Mouse (Mus musculus) spleen, adult 2 months (tissue): Measurements from ENCODE around the gene Zswim5. TPM values are rescaled to one million over a fixed set of nuclear protein-coding genes. Genes with fewer than 3 reads are reported as not detected.

ENCODE experiments used
- DNase-seq, 2 experiments: peaks; one replicate each; pipeline versions ENCODE4 v3.0.0 to v3.0.0-alpha.2; 2012 to 2021; ENCODE audit warnings: low spot score in 2 of 2, low read depth in 1 of 2
- H3K27ac ChIP-seq: fragments of 200-500 bp; 2 replicates; pipeline ENCODE4 v1.5.1; 2012; ENCODE audit warnings: low read length, inconsistent platforms; ENCODE audit not compliant: insufficient read depth
- H3K27me3 ChIP-seq: fragments of 200-500 bp; 2 replicates; pipeline ENCODE4 v1.6.1; 2012; ENCODE audit warnings: mild to moderate bottlenecking, moderate library complexity, low read length, inconsistent platforms; ENCODE audit not compliant: control insufficient read depth, insufficient read depth
- H3K36me3 ChIP-seq: fragments of 200-500 bp; 2 replicates; pipeline ENCODE4 v1.6.1; 2012; ENCODE audit warnings: mild to moderate bottlenecking, low read length, inconsistent platforms; ENCODE audit not compliant: control insufficient read depth, insufficient read depth
- H3K4me1 ChIP-seq: fragments of 200-500 bp; 2 replicates; pipeline ENCODE4 v1.6.1; 2011; ENCODE audit warnings: inconsistent platforms; ENCODE audit not compliant: control insufficient read depth, insufficient read depth, insufficient read length
- H3K4me3 ChIP-seq: fragments of 200-500 bp; 2 replicates; pipeline ENCODE4 v1.5.1; 2011; ENCODE audit warnings: mild to moderate bottlenecking, inconsistent platforms; ENCODE audit not compliant: insufficient read depth, insufficient read length; ENCODE audit errors: extremely low read depth
- CTCF ChIP-seq: fragments of 200-500 bp; IDR thresholded peaks from 2 replicates; pipeline ENCODE4 v1.5.1; 2011; ENCODE audit warnings: mild to moderate bottlenecking, inconsistent platforms; ENCODE audit not compliant: insufficient read depth, insufficient read length, insufficient replicate concordance; ENCODE audit errors: extremely low read depth
- POLR2A ChIP-seq: fragments of 200-500 bp; IDR thresholded peaks from 2 replicates; pipeline ENCODE4 v1.6.1; 2011; ENCODE audit warnings: low read depth, low read length, inconsistent platforms
- WGBS: fragments of 180-500 bp; shearing (Covaris S2); methylation state at CpG from one replicate; pipeline ENCODE4 v1.1.7; 2018; 5-methylcytosine and 5-hydroxymethylcytosine counted together
- polyA plus RNA-seq: library from polyadenylated mRNA; depleted of rRNA; stranded (reverse); fragments of >200 nt; gene quantifications from 2 replicates; pipeline ENCODE4 v1.2.3, GENCODE M21; 2012

Gene Zswim5
- polyA plus RNA-seq, 1 experiment = 0.07 TPM

DNA sequence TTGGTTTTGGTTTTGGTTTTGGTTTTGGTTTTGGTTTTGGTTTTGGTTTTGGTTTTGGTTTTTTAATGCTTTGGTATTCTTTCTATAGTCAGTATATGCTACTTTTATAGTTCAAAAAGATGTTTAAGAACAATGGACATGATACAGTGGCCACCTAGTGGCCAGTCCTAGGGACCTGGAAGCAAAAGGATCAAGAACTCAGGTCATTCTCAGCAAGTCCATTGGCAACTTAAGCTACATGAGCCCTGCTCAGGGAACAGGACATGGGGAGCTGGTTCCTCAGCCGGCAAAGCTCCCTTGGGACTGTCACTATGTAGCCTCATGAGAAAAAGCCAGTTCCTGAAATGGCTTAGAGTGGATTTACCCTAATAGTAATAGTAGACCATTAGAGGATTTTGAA is 74.5 kb downstream of the Zswim5 start:
- DNase-seq = no peak
- Histone ChIP-seq H3K4me3 (no peak overlapping the region), H3K4me1 (no peaks in the 10 kb centered on the region), H3K36me3 (no peaks in the 10 kb centered on the region), H3K27ac (no peak overlapping the region), H3K27me3 (no peaks in the 10 kb centered on the region)
- TF ChIP-seq CTCF = no peak
- TF ChIP-seq POLR2A = no peak
- 46% methylated on average over 1 of the region's 1 CpGs for WGBS

DNA sequence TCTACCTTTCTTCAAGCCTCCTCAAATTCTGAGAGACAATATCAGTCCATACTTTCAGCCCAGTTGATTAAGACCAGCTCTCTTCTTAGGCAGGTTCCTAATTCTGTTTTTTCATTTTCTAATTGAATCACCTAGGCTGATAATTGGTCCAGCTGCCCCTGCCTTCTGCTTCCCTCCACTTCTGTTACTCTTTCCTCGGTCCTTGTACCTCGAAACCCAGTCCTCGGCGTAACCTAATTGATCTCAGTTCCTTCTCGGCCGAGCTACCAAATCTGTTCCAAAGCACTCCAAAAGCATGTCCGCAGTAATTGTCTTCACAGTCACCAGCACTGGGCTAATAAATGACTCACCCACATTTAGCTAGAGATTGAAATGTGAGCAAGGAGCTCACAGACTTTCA is 77.8 kb downstream of the Zswim5 start:
- WGBS = 92% methylated on average over 7 of the region's 7 CpGs
- Histone ChIP-seq H3K4me1 (no peaks in the 10 kb centered on the region), H3K27me3 (no peaks in the 10 kb centered on the region), H3K36me3 (no peaks in the 10 kb centered on the region), H3K4me3 (no peak overlapping the region), H3K27ac (no peak overlapping the region)
- TF ChIP-seq POLR2A (no peak), CTCF (no peak)
- DNase-seq = no peak

DNA sequence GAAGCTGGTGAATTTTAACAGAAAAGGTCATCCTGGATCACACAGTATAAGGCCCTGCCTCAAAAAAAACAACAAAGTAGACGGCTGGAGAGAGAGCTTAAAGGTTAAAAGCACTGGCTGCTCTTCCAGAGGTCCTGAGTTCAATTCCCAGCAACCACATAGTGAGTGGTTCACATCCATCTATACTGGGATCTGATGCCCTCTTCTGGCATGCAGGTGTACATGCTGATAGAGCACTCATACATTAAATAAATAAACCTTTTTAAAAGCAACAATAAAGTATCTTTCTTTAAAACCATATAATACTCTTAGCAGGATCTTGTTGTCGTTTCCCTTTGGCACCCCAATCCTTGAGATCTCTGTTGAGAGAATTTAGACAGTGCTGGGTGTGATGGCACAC is 99.3 kb downstream of the Zswim5 start:
- no peaks in the 10 kb centered on the region for H3K36me3 ChIP-seq
- H3K27me3 ChIP-seq = no peaks in the 10 kb centered on the region; the same call in 1 of the 2 replicates
- no peak overlapping the region for H3K4me3 ChIP-seq
- no peaks in the 10 kb centered on the region for H3K4me1 ChIP-seq
- WGBS = 72% methylated on average over 2 of the region's 2 CpGs
- no peak for DNase-seq
- TF ChIP-seq CTCF (no peak), POLR2A (no peak)
- H3K27ac ChIP-seq = no peak overlapping the region

DNA sequence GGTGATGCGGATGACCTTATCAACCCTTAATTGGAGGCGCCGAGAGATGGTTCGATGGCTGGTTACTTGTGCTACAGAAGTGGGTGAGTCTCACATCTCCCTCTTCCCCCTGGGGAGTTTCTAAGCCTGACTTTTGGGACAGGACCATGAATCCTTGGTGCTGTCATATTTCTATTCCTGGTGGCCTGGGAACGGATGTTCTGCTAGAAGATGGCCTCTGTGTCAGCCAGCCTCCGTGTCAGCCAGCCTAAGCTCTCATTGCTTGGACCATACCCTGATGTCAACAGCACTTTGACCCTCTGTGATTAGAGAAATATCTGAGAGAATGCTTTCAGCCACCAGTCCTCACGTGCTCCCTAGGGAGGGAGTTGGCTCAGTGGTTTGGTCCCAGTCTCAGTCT is 108.5 kb downstream of the Zswim5 start:
- TF ChIP-seq CTCF (no peak), POLR2A (no peak)
- Histone ChIP-seq H3K27ac (no peak overlapping the region), H3K27me3 (no peaks in the 10 kb centered on the region), H3K4me1 (no peaks in the 10 kb centered on the region), H3K36me3 (0 out of 2 replicates have a peak, but pooled peaks cover 2% of the 10 kb centered on the region), H3K4me3 (no peak overlapping the region)
- no peak for DNase-seq
- 85% methylated on average over 7 of the region's 7 CpGs for WGBS

DNA sequence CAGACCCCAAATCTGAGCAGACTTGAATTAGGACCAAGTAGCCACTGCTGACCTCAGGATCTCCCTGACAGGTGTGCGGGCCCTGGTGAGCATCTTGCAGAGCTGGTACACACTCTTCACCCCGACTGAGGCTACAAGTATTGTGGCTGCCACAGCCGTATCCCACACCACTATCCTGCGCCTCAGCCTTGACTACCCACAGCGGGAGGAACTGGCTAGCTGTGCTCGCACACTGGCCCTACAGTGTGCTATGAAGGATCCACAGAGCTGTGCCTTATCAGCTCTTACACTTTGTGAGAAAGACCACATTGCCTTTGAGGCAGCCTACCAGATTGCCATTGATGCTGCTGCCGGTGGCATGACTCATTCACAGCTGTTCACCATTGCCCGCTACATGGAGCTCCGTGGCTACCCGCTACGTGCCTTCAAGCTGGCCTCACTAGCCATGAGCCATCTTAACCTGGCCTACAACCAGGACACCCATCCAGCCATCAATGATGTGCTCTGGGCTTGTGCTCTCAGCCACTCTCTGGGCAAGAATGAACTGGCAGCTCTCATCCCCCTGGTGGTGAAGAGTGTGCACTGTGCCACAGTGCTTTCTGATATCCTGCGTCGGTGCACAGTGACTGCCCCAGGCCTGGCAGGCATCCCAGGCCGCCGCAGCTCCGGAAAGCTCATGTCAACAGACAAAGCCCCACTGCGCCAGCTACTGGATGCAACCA is 109.4 kb downstream of the Zswim5 start:
- Histone ChIP-seq H3K36me3 (0 out of 2 replicates have a peak, but pooled peaks cover 2% of the 10 kb centered on the region), H3K27ac (no peak overlapping the region), H3K27me3 (no peaks in the 10 kb centered on the region), H3K4me1 (no peaks in the 10 kb centered on the region; the same call in 1 of the 2 replicates), H3K4me3 (no peak overlapping the region)
- no peak for TF ChIP-seq POLR2A
- TF ChIP-seq CTCF = peak; percentile 43; the same call in 1 of the 2 replicates
- 60% methylated on average over 17 of the region's 17 CpGs for WGBS
- peak in 1 of 2 experiments; percentile 28 for DNase-seq

DNA sequence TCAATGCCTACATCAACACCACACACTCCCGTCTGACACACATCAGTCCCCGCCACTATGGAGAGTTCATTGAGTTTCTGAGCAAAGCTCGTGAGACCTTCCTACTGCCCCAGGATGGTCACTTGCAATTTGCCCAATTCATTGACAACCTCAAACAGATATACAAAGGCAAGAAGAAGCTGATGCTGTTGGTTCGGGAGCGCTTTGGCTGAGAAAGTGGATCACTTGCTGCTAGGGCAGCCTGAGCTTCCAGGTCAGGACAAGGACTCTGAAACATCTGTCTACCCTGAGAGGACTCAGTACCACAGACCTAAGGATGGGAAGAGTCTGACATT is 109.9 kb downstream of the Zswim5 start:
- Histone ChIP-seq H3K27me3 (no peaks in the 10 kb centered on the region), H3K36me3 (0 out of 2 replicates have a peak, but pooled peaks cover 2% of the 10 kb centered on the region), H3K4me1 (no peaks in the 10 kb centered on the region; the same call in 1 of the 2 replicates), H3K4me3 (no peak overlapping the region), H3K27ac (no peak overlapping the region)
- DNase-seq = no peak
- TF ChIP-seq CTCF (no peak), POLR2A (no peak)
- 62% methylated on average over 5 of the region's 5 CpGs for WGBS

DNA sequence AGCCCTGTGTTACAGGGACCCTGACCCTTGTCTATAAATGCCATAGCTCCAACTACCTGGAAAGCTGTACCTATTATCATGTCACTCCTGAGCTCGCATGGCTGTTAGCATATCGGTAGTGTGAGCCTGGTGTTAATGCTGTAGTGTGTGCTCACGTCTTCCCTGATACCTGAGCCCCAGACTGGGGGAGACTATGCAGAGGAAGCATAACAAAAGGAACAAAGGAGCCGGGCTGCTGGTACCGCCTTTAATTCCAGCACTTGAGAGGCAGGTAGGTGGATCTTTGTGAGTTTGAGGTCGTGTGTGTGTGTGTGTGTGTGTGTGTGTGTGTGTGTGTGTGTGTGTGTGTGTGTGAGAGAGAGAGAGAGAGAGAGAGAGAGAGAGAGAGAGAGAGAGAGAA is 112.6 kb downstream of the Zswim5 start:
- no peak overlapping the region for H3K27ac ChIP-seq
- H3K4me1 ChIP-seq = no peaks in the 10 kb centered on the region; the same call in none of the 2 replicates
- 0 out of 2 replicates have a peak, but pooled peaks cover 2% of the 10 kb centered on the region for H3K36me3 ChIP-seq
- no peaks in the 10 kb centered on the region for H3K27me3 ChIP-seq
- TF ChIP-seq CTCF (no peak), POLR2A (no peak)
- H3K4me3 ChIP-seq = no peak overlapping the region
- WGBS = 92% methylated on average over 6 of the region's 6 CpGs
- DNase-seq = no peak
